ENCODE assay signal across 20 mouse cellular contexts in the genomic region with DNA sequence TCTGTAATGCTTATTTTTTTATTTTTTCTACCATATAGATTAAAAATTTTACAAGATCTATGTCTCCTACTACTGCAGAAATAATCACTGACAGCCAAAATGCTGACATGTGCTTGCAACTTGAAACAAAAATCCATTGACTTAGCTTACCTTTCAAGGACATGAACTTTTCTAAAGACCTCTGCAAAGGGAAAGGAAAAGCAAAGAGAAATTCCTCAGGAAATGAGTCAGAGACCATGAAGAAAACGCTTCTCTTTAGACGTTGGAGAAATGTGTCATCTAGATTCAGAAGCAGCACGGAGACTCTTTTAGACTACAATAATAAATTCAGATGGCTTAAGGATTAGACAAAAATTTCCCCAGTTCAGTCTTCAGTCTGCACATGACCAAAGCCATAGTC.
A peak's percentile ranks its signal among the peaks of the same experiment; 100 is the strongest.
DNase-seq lines count a peak whose midpoint lies in the region; ATAC-seq lines count a peak whose summit lies in the region.
"Had no signal": no experiment of that assay in that cellular context is flagged by ENCODE, and none has a peak within 500 bp of the region (broad histone marks: within the 10 kb centered on the region; RNA-seq: fewer than 3 reads in every experiment).

No protein-coding gene starts in this region.

- ATAC-seq in megakaryocyte progenitor cell, adult 5-6 weeks (replicated peaks; ENCODE audit: poor library complexity): no peak
- ATAC-seq: forebrain, embryonic 15.5 days; hindbrain, postnatal 0 days; inflammation-experienced regulatory T-cells, adult 6 months; intestine, postnatal 0 days; Patski had no signal

- peak; percentile 0 for DNase-seq in embryo, embryonic 10.5 days (ENCODE audit: low spot score)
- DNase-seq in embryo, embryonic 9.5 days (ENCODE audit: extremely low spot score): no peak
- DNase-seq in 416B (ENCODE audit: low read depth): peak; percentile 76
- DNase-seq in brain, adult 2 months (ENCODE audit: low read depth, low spot score): peak; percentile 3
- DNase-seq in spleen, adult 18-20 months: no peak
- DNase-seq in thymus, postnatal 14 days: no peak
- DNase-seq: adrenal gland, adult 2 months; adrenal gland, postnatal 14 days; cerebellum, adult 18-20 months; cerebellum, adult 9-10 months; cerebellum, postnatal 14 days; gastrocnemius, postnatal 10 days; gastrocnemius, postnatal 36 days; kidney, adult 2 months had no signal

Comparison
In these comparisons a context has a peak if more than half of its experiments do, and no peak if none do; other contexts are left out.
1. DNase-seq: peak in embryo, embryonic 10.5 days (single experiment), 416B (single experiment) and brain, adult 2 months (single experiment); none in embryo, embryonic 9.5 days (single experiment), spleen, adult 18-20 months (0 of 2) and thymus, postnatal 14 days (single experiment).